Mouse (Mus musculus): ENCODE data around the gene C5ar2. TPM values are rescaled to one million over a fixed set of nuclear protein-coding genes. Genes with fewer than 3 reads are reported as not detected.
A peak's percentile ranks its signal among the peaks of the same experiment; 100 is the strongest.
"Not testable (repeated sequence)": the region's sequence is repeated elsewhere in the genome, so short reads cannot be mapped to it uniquely, and the experiment has no call there.

C5ar2 gene
- 1.2 and 1.3 TPM in 2 replicates for total RNA-seq (2017)

DNA sequence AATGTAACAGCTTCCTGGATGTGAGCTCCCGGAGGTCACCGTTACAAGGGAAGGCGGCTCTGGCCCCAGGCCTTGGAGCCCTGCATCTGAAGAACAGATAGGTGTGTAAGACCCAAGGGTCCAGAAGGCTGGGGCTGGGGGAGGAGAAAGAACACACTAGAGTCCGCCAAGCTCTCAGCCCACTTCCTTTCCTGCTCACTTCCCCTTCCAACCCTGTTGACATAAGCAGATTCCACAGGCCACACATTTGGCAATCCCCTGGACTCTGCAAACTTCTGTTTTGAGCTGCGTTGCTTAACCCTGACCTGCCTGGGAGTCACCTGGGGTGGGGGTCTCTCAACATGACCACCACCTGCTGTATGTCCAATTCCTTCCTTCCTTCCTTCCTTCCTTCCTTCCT, at the start of gene C5ar2:
TSS of gene C5ar2 (minus strand) at position 88 of the 400 bp plus-strand sequence.
- peak; percentile 58 to 77 for ATAC-seq (replicated peaks in 1 of 2; ENCODE audit: insufficient read depth in 1 of 2, low FRiP score in 2 of 2, low TSS enrichment in 1 of 2, low read depth in 1 of 2, poor library complexity in 2 of 2, severe bottlenecking in 2 of 2)

DNA sequence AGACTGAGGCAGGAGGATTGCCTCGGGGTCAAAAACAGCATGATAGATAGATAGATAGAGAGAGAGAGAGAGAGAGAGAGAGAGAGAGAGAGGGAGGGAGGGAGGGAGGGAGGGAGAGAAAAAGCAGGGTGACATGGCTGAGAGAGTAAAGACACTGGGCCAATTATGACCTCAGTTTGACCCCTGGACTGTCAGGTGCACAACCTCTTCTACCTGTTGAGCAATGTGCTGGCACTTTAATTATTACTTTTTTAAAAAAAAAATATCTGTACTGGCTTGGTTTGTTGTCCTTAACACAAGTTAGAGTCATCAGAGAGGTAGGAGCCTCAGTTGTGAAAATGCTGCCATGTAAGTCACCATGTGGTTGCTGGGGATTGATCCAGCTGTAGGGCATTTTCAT, 43.8 kb upstream of the C5ar2 start:
- ATAC-seq (replicated peaks in 1 of 2; ENCODE audit: insufficient read depth in 1 of 2, low FRiP score in 2 of 2, low TSS enrichment in 1 of 2, low read depth in 1 of 2, poor library complexity in 2 of 2, severe bottlenecking in 2 of 2) = no peak

DNA sequence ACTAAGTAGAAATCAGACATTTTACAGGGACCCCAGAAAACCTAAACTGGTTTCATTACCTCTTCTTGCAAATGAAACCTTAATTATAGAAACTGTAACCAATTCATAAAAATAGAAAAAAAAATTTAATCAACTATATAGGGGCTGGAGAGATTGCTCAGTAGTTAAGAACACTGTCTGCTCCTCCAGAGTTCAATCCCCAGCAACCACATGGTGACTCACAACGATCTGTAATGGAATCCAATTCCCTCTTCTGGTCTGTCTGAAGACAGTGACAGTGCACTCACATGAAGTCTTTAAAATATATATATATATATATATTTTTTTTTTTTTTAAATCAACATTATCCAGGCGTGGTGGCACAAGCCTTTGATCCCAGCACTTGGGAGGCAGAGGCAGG, 43.1 kb upstream of the C5ar2 start:
- no peak for ATAC-seq (replicated peaks in 1 of 2; ENCODE audit: insufficient read depth in 1 of 2, low FRiP score in 2 of 2, low TSS enrichment in 1 of 2, low read depth in 1 of 2, poor library complexity in 2 of 2, severe bottlenecking in 2 of 2)

DNA sequence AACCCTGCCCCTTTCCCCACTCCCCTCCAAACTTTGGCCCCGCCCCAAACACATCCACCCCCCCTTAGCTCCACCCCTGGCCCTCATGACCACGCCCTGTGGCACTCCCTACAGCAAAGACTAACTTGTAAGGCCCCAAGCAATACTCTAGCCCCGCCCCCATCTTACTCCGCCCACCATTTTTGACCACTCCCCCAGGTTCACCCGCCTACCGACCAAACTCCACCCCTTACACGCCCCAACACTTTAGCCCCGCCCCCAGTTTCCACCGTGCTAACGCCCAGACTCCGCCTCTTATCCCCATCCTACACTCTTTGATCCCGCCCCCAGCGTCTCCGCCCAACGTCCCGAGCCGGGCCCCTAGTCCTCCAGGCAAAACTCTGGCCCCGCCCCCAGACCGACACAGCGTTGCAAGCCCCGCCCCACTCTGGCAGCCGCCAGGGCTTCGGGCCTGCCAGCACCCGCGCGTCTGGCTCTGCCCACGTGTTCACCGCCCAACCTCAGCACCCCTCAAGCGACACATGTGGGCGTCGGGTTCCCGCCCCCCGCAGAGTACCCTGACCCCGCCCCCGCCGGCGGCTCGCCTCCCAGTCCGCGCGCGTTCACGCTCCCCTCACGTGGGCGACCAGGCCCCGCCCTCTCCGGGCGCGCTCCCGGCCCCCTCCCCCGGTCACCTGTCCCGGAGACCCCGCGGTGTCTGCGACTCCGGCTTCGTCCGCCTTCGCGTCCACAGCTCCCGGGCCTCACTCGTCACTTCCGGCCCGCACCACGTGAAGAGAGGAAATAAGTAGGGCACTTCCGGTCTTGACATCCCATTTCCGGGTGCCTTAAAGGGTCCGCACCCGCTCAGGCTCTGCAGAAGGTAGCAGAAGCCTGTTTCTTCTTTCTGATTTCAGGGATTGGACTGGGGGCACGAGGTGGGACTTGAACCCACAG, 42.3 kb upstream of the C5ar2 start, which contains the start of gene Ccdc9:
TSS of gene Ccdc9 (minus strand) at position 770 of the 936 bp plus-strand sequence.
- peak; percentile 72 to 80 for ATAC-seq (replicated peaks in 1 of 2; ENCODE audit: insufficient read depth in 1 of 2, low FRiP score in 2 of 2, low TSS enrichment in 1 of 2, low read depth in 1 of 2, poor library complexity in 2 of 2, severe bottlenecking in 2 of 2)

DNA sequence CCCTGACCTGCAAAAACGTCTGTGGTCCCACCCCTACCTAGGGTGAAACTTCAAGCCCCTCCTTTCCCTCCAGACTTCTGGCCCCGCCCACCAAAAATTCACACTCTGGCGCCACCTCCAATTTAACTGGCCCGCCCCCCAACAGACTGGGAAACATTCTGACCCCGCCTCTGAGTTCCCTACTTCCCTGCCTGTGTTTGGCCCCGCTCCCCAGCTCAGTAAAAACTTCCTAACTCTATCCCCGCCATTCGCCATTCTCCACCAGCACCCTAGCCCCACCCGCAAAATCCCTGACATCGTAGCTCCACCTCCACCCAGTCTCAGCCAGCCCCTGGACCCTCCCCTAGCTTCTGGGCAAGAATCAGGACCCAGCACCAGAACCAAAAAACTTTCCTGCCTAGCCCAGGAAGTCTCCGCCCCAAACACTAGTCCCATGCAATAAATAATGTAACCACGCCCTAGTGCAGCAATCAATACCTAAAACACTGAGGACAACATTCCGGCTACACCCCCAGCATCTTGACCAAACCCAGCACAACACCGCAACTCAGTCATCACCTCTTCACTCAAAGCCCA, 41.6 kb upstream of the C5ar2 start:
- ATAC-seq (replicated peaks in 1 of 2; ENCODE audit: insufficient read depth in 1 of 2, low FRiP score in 2 of 2, low TSS enrichment in 1 of 2, low read depth in 1 of 2, poor library complexity in 2 of 2, severe bottlenecking in 2 of 2) = peak; percentile 28 to 30

DNA sequence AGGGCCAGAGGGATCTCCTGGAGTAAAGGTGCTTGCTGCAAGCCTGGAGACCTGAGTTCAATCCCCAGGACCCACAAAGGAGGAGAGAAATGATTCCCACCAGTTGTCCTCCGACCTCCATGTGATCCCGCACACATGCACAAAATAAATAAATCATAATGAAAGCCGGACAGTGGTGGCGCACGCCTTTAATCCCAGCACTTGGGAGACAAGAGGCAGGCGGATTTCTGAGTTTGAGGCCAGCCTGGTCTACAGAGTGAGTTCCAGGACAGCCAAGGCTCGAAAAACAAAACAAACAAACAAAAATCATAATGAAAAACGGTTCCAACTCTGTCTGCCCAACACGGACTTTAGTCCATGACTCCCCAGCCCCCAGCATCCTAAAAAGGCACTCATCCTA, 41.0 kb upstream of the C5ar2 start:
- no peak for ATAC-seq (replicated peaks in 1 of 2; ENCODE audit: insufficient read depth in 1 of 2, low FRiP score in 2 of 2, low TSS enrichment in 1 of 2, low read depth in 1 of 2, poor library complexity in 2 of 2, severe bottlenecking in 2 of 2)

DNA sequence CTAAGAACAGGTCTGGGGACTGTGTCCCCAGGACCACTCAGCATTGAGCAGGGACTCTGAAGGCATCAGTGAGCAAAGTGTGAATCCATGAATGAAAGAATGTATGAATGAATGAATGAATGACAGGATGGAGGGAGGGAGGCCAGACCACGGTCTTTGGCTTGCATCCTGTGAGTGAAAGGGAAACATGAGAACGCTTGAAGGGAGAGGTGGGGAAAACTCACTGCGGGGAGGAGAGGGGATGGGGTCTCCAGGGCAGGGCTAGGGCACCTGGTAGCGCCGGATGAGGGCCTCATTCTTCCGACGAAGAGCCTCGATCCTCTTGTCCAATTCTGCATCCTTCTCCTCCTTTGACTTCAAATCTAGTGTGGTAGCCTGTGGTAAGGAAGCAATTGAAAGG, 40.0 kb upstream of the C5ar2 start:
- ATAC-seq (replicated peaks in 1 of 2; ENCODE audit: insufficient read depth in 1 of 2, low FRiP score in 2 of 2, low TSS enrichment in 1 of 2, low read depth in 1 of 2, poor library complexity in 2 of 2, severe bottlenecking in 2 of 2) = no peak

DNA sequence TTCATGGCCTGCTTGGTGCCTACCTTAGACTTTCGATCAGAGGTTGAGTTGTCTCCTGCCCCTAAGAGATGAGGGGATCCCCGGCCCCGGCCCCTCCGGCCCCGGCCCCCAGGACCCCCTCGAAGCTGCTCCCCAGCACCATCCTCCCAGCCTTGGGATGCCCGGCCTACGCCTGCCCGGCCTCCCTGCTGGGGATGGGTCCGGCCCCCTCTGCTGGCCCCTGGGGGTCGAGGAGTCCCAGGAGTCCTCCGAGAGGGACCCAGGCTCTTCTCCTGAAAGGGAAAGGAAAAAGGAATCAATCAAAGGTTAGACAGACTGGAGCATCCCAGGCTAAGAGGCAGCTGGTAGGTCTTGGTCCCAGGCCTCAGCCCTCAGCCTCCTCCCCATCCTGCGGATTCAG, 38.4 kb upstream of the C5ar2 start:
- no peak for ATAC-seq (replicated peaks in 1 of 2; ENCODE audit: insufficient read depth in 1 of 2, low FRiP score in 2 of 2, low TSS enrichment in 1 of 2, low read depth in 1 of 2, poor library complexity in 2 of 2, severe bottlenecking in 2 of 2)

DNA sequence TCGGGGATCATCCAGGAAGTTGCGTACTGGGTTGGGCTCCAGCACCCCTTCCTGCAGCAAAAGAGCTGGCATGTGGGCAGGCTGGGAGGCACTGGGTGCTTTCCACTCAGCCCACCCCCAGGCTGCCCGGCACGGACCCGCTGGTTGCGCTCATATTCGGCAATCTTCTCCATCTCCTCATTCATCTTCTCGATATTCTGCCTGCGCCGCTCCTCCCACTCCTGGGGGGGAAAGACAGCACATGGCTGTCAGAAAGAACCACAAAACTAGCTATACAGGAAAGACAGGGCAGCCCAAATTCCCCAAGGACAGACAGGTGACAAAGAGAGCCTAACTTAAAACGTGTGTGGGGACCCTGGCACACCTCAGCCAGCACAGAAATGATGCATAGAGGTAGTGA, 36.8 kb upstream of the C5ar2 start:
- no peak for ATAC-seq (replicated peaks in 1 of 2; ENCODE audit: insufficient read depth in 1 of 2, low FRiP score in 2 of 2, low TSS enrichment in 1 of 2, low read depth in 1 of 2, poor library complexity in 2 of 2, severe bottlenecking in 2 of 2)

DNA sequence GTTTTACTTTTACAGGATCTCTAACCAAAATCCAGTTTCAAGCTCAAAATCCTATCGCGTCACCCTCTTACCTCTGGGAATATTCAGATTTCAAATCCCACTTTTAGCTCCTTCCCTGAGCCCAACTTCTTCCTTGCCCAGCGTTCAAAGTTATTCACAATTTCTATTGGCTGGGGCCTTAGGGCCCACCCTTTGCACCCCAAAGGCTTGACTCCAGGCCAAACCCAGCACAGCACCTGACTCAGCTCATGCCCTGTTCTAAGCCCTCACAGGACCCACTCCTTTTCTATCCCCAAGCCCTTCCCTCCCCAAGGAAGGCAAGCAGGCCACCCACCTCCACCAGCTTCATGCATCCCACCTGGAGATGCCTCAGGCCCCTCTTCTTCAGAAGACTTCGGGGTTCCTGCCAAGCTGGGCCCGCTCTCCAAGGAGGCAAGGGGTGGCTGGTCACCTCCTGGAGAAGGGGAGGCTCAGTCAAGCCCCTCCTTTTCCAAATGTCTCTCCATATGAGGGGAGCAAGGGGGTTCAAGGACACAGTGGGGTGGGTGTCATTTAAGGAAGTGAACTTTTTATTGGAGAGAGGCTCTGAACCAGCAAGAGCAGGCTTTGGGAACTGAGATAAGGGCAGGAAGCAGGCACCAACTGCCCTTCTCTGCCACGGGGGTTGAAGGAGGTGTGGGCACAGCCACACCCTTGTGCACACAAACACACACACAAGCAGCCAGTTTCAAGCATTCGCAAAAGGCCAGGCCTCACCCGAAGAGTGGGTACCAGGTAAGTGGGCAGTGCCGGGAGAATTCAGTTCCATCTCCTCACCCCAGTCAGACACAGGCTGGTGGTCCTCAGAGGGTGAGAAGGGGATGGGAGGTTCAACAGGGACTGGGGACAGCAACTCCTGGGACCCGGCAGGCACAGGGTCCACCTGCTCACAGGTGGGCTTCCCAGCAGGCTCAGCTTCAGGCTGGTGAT, 31.3 kb upstream of the C5ar2 start:
- ATAC-seq (replicated peaks in 1 of 2; ENCODE audit: insufficient read depth in 1 of 2, low FRiP score in 2 of 2, low TSS enrichment in 1 of 2, low read depth in 1 of 2, poor library complexity in 2 of 2, severe bottlenecking in 2 of 2) = no peak; a peak in 1 of 4 replicates

DNA sequence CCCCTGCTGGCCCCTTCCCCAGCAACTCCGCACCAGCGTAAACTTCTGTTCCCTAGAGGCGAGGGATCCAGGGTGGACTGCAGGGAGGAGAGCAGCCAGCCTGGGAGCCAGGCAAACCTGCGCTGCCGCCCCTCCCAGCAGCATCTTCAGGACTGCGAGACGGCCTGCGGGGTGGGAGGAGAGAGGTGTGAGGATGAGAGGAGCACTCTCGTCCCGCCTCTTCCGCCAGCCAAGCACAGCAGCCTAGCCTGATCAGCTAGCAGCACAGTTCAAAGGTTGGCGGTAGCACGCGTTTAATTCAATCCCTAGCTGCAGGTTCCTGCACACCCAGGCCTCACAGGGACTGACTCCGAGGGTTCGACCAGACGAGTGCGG, 29.8 kb upstream of the C5ar2 start:
- peak; percentile 60 to 74 for ATAC-seq (replicated peaks in 1 of 2; ENCODE audit: insufficient read depth in 1 of 2, low FRiP score in 2 of 2, low TSS enrichment in 1 of 2, low read depth in 1 of 2, poor library complexity in 2 of 2, severe bottlenecking in 2 of 2)

DNA sequence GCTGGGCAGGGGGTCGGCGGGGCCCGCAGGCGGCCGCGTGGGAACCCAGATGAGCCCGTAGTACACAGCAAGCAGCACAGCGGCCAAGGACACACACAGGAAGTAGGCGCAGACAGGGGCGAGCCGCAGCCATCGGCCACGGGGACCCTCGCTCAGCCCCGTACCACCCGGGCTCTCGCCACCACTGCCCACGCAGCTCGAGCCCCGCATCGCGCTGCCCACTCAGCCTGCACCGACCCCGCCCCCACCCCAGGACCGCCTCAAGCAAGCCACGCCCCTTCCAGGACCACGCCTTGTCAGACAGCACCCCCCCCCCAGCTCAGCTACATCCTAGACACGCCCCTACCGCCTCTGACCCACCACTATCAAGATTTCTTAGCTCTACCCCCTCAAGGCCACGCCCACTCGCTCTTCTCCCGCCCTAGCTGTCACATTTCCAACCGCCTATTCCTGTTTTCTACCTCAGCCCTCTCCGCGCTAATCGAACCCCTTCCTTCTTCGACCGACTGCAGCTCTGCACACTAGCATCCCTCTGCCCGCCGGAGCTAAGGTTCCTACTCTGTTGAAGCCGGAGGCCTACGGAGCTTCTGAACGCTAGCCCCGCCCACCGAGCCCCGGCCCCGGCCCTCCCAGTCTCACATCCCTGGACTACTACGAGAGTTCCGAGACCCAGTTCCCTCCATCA, 29.3 kb upstream of the C5ar2 start, which contains the start of gene Inafm1:
TSS of gene Inafm1 (minus strand) at position 537 of the 685 bp plus-strand sequence.
- peak; percentile 67 to 74 for ATAC-seq (replicated peaks in 1 of 2; ENCODE audit: insufficient read depth in 1 of 2, low FRiP score in 2 of 2, low TSS enrichment in 1 of 2, low read depth in 1 of 2, poor library complexity in 2 of 2, severe bottlenecking in 2 of 2)

DNA sequence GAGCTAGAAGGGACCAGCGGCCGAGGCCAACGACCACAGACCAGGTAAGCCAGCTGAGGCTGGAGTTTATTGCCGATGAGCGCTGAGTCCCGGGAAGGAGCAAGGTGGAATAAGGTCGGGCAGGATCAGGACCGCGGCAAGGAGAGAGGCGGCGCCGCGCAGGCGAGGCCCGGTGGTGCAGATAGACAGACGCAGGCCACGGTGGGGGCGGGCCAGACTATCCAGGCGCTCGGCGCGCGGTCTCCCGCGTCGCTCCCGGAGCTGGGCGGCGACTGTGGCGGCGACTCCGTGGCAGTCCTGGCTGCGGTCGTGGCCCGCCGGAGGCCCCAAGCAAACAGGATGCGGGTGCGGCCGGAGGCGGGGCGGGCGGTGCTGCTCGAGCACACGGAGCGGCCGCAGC, 28.7 kb upstream of the C5ar2 start:
- peak; percentile 30 to 49; a peak in 3 of 4 replicates for ATAC-seq (replicated peaks in 1 of 2; ENCODE audit: insufficient read depth in 1 of 2, low FRiP score in 2 of 2, low TSS enrichment in 1 of 2, low read depth in 1 of 2, poor library complexity in 2 of 2, severe bottlenecking in 2 of 2)

DNA sequence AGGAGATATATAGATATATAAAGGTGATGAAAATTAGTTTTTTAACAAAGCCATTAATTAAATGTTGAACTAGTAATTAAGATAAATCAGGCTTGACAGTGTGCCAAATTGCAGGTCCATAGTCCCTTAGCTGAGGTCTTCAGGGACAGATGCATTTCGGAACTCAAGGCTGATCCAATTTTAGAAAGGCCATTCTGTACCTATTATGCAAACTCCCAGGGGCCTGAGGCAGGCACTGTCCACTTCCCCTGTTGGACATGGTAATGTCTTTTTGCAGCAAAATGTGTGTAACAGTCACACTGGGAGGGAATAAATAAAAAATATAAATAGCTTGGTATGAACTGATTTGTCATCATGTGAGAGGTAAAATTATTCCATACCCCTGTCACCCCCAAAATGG, 27.2 kb upstream of the C5ar2 start:
- ATAC-seq (replicated peaks in 1 of 2; ENCODE audit: insufficient read depth in 1 of 2, low FRiP score in 2 of 2, low TSS enrichment in 1 of 2, low read depth in 1 of 2, poor library complexity in 2 of 2, severe bottlenecking in 2 of 2) = no peak

DNA sequence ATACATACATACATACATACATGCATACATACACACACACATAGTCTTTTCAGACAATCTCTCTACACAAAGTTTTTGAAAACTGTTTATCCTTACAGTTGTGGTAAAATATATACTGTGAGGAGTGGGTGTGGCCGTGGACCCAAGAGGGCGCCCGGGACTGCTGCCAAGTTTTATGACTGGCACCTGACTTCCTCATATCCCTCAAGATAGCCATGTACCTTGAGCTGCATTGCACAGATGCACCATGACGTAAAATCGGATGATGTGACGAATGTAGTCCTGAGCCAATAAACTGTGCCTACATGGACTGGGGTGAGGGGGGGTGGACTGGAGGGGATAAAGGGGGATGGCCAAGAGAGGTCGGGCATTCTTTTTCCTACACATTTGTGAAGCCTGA, 22.6 kb upstream of the C5ar2 start:
- ATAC-seq (replicated peaks in 1 of 2; ENCODE audit: insufficient read depth in 1 of 2, low FRiP score in 2 of 2, low TSS enrichment in 1 of 2, low read depth in 1 of 2, poor library complexity in 2 of 2, severe bottlenecking in 2 of 2) = not testable (repeated sequence)

DNA sequence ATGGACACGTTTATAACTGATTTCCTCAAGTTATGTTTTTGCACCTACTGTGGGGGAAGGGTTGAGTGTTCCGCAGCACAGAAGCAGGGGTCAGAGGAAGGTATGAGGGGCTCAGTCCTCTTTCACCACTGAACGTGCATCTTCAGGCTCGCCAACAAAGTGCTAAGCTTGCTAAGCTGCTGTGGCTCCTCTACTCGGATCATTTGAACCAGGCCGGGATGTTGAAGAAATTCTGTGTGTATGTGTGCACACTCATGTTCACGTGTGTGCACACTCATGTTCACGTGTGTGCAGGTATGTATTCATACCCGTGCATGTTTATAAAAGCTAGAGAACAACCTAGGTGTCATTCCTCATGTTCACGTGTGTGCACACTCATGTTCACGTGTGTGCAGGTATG, 21.9 kb upstream of the C5ar2 start:
- no peak for ATAC-seq (replicated peaks in 1 of 2; ENCODE audit: insufficient read depth in 1 of 2, low FRiP score in 2 of 2, low TSS enrichment in 1 of 2, low read depth in 1 of 2, poor library complexity in 2 of 2, severe bottlenecking in 2 of 2)

DNA sequence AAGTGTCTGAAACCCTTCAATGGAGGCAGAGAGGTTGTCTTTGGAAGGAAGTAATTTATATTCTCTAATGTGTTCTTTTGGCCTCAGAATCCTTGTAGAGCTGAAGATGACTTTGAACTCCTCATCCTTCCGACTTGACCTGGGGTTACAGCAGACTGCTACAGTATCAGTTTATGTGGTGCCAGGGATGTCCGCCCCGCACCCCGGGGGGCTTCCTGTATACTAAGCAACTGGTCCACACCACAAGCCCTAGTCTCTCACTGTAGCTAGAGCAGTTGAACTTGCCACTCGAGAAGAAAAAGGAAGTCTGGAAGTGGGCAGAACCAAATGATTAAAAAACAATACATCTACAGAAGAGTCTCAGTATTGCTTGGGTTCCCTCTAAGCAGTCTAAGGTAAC, 19.9 kb upstream of the C5ar2 start:
- 0 out of 4 replicates have a peak, but pooled peaks of 1 of the 2 experiments have one; percentile 20 for ATAC-seq (replicated peaks in 1 of 2; ENCODE audit: insufficient read depth in 1 of 2, low FRiP score in 2 of 2, low TSS enrichment in 1 of 2, low read depth in 1 of 2, poor library complexity in 2 of 2, severe bottlenecking in 2 of 2)

Measured in hematopoietic stem cell, adult 5-6 weeks (primary cell).